Mouse (Mus musculus) liver, postnatal 0 days (tissue): ENCODE measurements at regions not wholly inside any gene's neighbourhood (a gene's known extent, or its start where the extent isn't known, plus 50 kb on each side); places are given as distances from the start of the nearest gene placed in this dataset.

Experiments
- CTCF ChIP-seq: sonication (generic); IDR thresholded peaks from 2 replicates; pipeline ENCODE4 v1.5.1; 2016; ENCODE audit warnings: antibody characterized with exemption, low read depth
- EP300 ChIP-seq: IDR thresholded peaks from 2 replicates; pipeline ENCODE4 v1.6.1; 2016; ENCODE audit warnings: antibody characterized with exemption, low read depth, mild to moderate bottlenecking

DNA sequence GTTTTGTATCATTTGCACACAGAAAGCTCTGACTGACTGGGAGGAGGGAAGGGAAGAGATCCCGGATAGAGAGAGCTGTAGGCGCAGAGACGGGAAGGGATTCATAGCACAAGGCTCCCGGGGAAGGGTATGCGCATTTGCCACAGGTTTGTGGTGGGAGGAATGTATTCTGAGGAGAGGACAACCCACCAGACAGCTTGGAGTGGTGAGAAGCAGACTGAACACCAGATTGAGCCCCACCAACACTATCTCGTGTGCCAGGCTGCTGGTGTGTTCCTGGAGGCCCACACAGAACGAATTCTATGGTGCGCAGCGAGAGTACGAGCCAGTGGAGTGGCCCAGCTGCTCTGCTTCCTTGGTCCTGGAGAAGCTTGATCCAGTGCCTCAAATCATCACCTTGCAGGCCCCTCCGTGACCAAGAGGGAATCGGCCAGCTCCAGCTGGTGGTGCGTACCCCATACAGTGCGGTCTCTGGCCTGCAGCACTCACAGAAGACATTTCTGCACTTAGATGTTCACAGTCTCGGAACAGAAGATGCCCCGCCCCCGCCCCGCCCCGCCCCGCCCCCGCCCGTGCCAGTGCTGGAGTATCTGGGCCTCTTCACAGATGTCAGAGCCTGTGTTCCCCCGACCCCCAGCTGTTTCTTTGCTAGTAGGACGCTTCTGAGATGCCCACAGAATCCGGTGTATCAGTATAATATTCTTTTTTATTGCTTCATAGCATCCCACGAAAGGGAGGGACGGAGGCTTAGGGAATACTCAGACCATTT, 92.8 kb upstream of the Tmem189 start:
- no peak for TF ChIP-seq CTCF
- no peak for TF ChIP-seq EP300
